Mouse (Mus musculus) brain, embryonic 14.5 days (tissue): Measurements from ENCODE around the gene Stxbp4.

Experiments used
- CTCF ChIP-seq: fragments of 200-500 bp; IDR thresholded peaks from 2 replicates; pipeline ENCODE4 v1.5.1; 2012; ENCODE audit warnings: inconsistent platforms, mild to moderate bottlenecking, moderate library complexity, borderline replicate concordance; ENCODE audit not compliant: insufficient read depth, insufficient read length; ENCODE audit errors: extremely low read depth
- POLR2A ChIP-seq: fragments of 200-500 bp; IDR thresholded peaks from 2 replicates; pipeline ENCODE4 v1.6.1; 2012; ENCODE audit warnings: mild to moderate bottlenecking, inconsistent platforms, borderline replicate concordance; ENCODE audit not compliant: poor library complexity, insufficient read depth, insufficient read length, severe bottlenecking; ENCODE audit errors: extremely low read depth

DNA sequence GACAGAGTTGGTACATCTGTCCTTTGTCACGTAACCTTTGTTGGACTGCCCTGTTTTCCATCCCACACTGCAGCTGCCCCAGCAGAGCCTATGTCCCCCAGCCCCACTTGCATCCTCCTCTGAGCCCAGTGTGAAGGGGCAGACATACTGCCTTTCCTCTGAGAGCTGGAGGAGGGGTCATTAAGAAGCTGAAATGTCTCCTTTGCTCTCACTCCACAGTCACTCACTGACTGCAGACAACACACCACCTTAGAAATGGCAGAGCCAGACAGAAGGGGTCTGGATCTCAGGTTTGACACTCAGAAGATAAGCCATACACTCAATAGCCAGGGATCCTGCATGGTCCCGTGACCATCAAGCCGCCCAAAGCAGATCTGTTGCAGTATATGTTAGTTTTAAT is 154.1 kb downstream of the Stxbp4 start:
- TF ChIP-seq POLR2A (no peak), CTCF (no peak)
